Mouse (Mus musculus) olfactory bulb, adult 2 months (tissue): ENCODE measurements at regions not wholly inside any gene's neighbourhood (a gene's known extent, or its start where the extent isn't known, plus 50 kb on each side); places are given as distances from the start of the nearest gene placed in this dataset.

Source experiments
- CTCF ChIP-seq: fragments of 200-500 bp; IDR thresholded peaks from 2 replicates; pipeline ENCODE4 v1.5.1; 2012; ENCODE audit warnings: low read depth, mild to moderate bottlenecking, low read length, moderate library complexity; ENCODE audit not compliant: insufficient read depth
- POLR2A ChIP-seq: fragments of 200-500 bp; IDR thresholded peaks from 2 replicates; pipeline ENCODE4 v1.6.1; 2012; ENCODE audit warnings: mild to moderate bottlenecking, low read depth, low read length, moderate library complexity; ENCODE audit not compliant: insufficient read depth

- no peak for TF ChIP-seq CTCF
- TF ChIP-seq POLR2A: no peak
These were observed 875.8 kb downstream of the Zfp704 start for GRCm38 (mm10) chr3:8734096-8734495.
